Mouse (Mus musculus) lung, postnatal 25 days (tissue): ENCODE results near the gene Chrd.

Experiments
- DNase-seq: peaks from one replicate; pipeline ENCODE4 v3.0.0; 2022; ENCODE audit warnings: low spot score

Chrd gene

GRCm38 (mm10) chr16:20710810-20711209 is 22.1 kb upstream of the Chrd start:
- DNase-seq: no peak

GRCm38 (mm10) chr16:20712190-20712589 is 20.7 kb upstream of the Chrd start:
- DNase-seq: no peak

GRCm38 (mm10) chr16:20712889-20713288 is 20.0 kb upstream of the Chrd start:
- no peak for DNase-seq

GRCm38 (mm10) chr16:20714307-20715080 is 18.4 kb upstream of the Chrd start:
- DNase-seq: no peak

GRCm38 (mm10) chr16:20715161-20715560 is 17.8 kb upstream of the Chrd start:
- DNase-seq: no peak

- DNase-seq: no peak
Measured at GRCm38 (mm10) chr16:20715566-20715965, 17.4 kb upstream of the Chrd start.

- DNase-seq: peak; percentile 70
Measured at GRCm38 (mm10) chr16:20715976-20716840, 16.7 kb upstream of the Chrd start.

- DNase-seq: no peak
Measured at GRCm38 (mm10) chr16:20716841-20717180, 16.1 kb upstream of the Chrd start.

GRCm38 (mm10) chr16:20717181-20717977 is 15.5 kb upstream of the Chrd start, which contains the start of the genes Polr2h and Clcn2:
TSS of gene Polr2h (plus strand) at chr16:20717665.
TSS of gene Clcn2 (minus strand) at chr16:20717746.
- peak; percentile 98 for DNase-seq

- DNase-seq: no peak
Measured at GRCm38 (mm10) chr16:20717978-20718670, 14.8 kb upstream of the Chrd start.

GRCm38 (mm10) chr16:20721808-20722207 is 11.1 kb upstream of the Chrd start:
- no peak for DNase-seq

- DNase-seq: no peak
Measured at GRCm38 (mm10) chr16:20722736-20723135, 10.2 kb upstream of the Chrd start.

- DNase-seq: no peak
Measured at GRCm38 (mm10) chr16:20723247-20723646, 9.7 kb upstream of the Chrd start.

GRCm38 (mm10) chr16:20724338-20724748 is 8.6 kb upstream of the Chrd start:
- peak; percentile 61 for DNase-seq

GRCm38 (mm10) chr16:20725321-20725720 is 7.6 kb upstream of the Chrd start:
- DNase-seq: no peak

- DNase-seq: no peak
Measured at GRCm38 (mm10) chr16:20725750-20726149, 7.2 kb upstream of the Chrd start.

- no peak for DNase-seq
Measured at GRCm38 (mm10) chr16:20726384-20726783, 6.5 kb upstream of the Chrd start.

- DNase-seq: no peak
Measured at GRCm38 (mm10) chr16:20730293-20730711, 2.6 kb upstream of the Chrd start.

GRCm38 (mm10) chr16:20731688-20732087 is 1.2 kb upstream of the Chrd start:
- DNase-seq: no peak

- no peak for DNase-seq
Measured at GRCm38 (mm10) chr16:20732251-20732924, 539 bp upstream of the Chrd start.
